Mouse (Mus musculus): ENCODE results near the gene Kcna2. TPM values are rescaled to one million over a fixed set of nuclear protein-coding genes. Genes with fewer than 3 reads are reported as not detected.
A peak's percentile ranks its signal among the peaks of the same experiment; 100 is the strongest.

The Kcna2 gene
- total and polyA plus RNA-seq, 2 experiments from 2014 or later = 1.0 to 11.3 TPM

- peaks cover 10% of the 10 kb centered on the region for H3K4me1 ChIP-seq (ENCODE audit: insufficient read depth)
- 64% methylated on average over 2 of the region's 2 CpGs for WGBS
Measured at GRCm38 (mm10) chr3:107129251-107129650, 28.3 kb downstream of the Kcna2 start.

GRCm38 (mm10) chr3:107130661-107131326 is 29.8 kb downstream of the Kcna2 start:
- 64% methylated on average over 4 of the region's 4 CpGs for WGBS
- no peak for ATAC-seq

More at GRCm38 (mm10) chr3:107129251-107129650, 28.3 kb downstream of the Kcna2 start:
- Histone ChIP-seq H3K4me3 (ENCODE audit: low read depth, low read length) (no peak overlapping the region), H3K4me2 (ENCODE audit: low read depth) (no peak overlapping the region), H3K36me3 (ENCODE audit: insufficient read depth) (no peaks in the 10 kb centered on the region), H3K9ac (no peak overlapping the region), H3K27ac (ENCODE audit: low read depth, low read length) (no peak overlapping the region), H3K27me3 (ENCODE audit: insufficient read depth, low read length) (no peaks in the 10 kb centered on the region), H3K9me3 (ENCODE audit: low read length) (no peaks in the 10 kb centered on the region)
- no peak for DNase-seq
- no peak for TF ChIP-seq CTCF (IDR thresholded peaks at IDR 0.05; ENCODE audit: low read depth)
- no peak for ATAC-seq

GRCm38 (mm10) chr3:107131846-107132245 is 30.9 kb downstream of the Kcna2 start:
- ATAC-seq = no peak
- no peak for DNase-seq
- Histone ChIP-seq H3K9me3 (ENCODE audit: low read length) (no peaks in the 10 kb centered on the region), H3K9ac (no peak overlapping the region), H3K27me3 (ENCODE audit: insufficient read depth, low read length) (no peaks in the 10 kb centered on the region), H3K4me2 (ENCODE audit: low read depth) (no peak overlapping the region), H3K4me1 (ENCODE audit: insufficient read depth) (peaks cover 10% of the 10 kb centered on the region), H3K4me3 (ENCODE audit: low read depth, low read length) (no peak overlapping the region), H3K27ac (ENCODE audit: low read depth, low read length) (no peak overlapping the region), H3K36me3 (ENCODE audit: insufficient read depth) (no peaks in the 10 kb centered on the region)
- 62% methylated on average over 6 of the region's 6 CpGs for WGBS
- no peak for TF ChIP-seq CTCF (IDR thresholded peaks at IDR 0.05; ENCODE audit: low read depth)

More at GRCm38 (mm10) chr3:107130661-107131326, 29.8 kb downstream of the Kcna2 start:
- no peaks in the 10 kb centered on the region for H3K27me3 ChIP-seq (ENCODE audit: insufficient read depth, low read length)
- H3K4me2 ChIP-seq (ENCODE audit: low read depth) = no peak overlapping the region
- no peaks in the 10 kb centered on the region for H3K36me3 ChIP-seq (ENCODE audit: insufficient read depth)
- H3K9ac ChIP-seq = no peak overlapping the region
- no peak for TF ChIP-seq CTCF (IDR thresholded peaks at IDR 0.05; ENCODE audit: low read depth)
- H3K4me1 ChIP-seq (ENCODE audit: insufficient read depth) = peaks cover 10% of the 10 kb centered on the region
- no peak overlapping the region for H3K4me3 ChIP-seq (ENCODE audit: low read depth, low read length)
- no peaks in the 10 kb centered on the region for H3K9me3 ChIP-seq (ENCODE audit: low read length)
- no peak for DNase-seq
- no peak overlapping the region for H3K27ac ChIP-seq (ENCODE audit: low read depth, low read length)

- ATAC-seq (no peak), DNase-seq (no peak)
- Histone ChIP-seq H3K9ac (no peak overlapping the region), H3K4me1 (ENCODE audit: insufficient read depth) (peaks cover 8% of the 10 kb centered on the region; the same call in 1 of the 2 replicates), H3K36me3 (ENCODE audit: insufficient read depth) (no peaks in the 10 kb centered on the region), H3K4me3 (ENCODE audit: low read depth, low read length) (no peak overlapping the region), H3K4me2 (ENCODE audit: low read depth) (no peak overlapping the region), H3K27ac (ENCODE audit: low read depth, low read length) (no peak overlapping the region), H3K27me3 (ENCODE audit: insufficient read depth, low read length) (no peaks in the 10 kb centered on the region), H3K9me3 (ENCODE audit: low read length) (no peaks in the 10 kb centered on the region)
- 49% methylated on average over 6 of the region's 6 CpGs for WGBS
- TF ChIP-seq CTCF (IDR thresholded peaks at IDR 0.05; ENCODE audit: low read depth) = no peak
Measured at GRCm38 (mm10) chr3:107132651-107133050, 31.7 kb downstream of the Kcna2 start.

- no peak overlapping the region for H3K9ac ChIP-seq
- ATAC-seq (no peak), DNase-seq (no peak)
- no peaks in the 10 kb centered on the region for H3K27me3 ChIP-seq (ENCODE audit: insufficient read depth, low read length)
- no peak overlapping the region for H3K4me3 ChIP-seq (ENCODE audit: low read depth, low read length)
- no peaks in the 10 kb centered on the region for H3K36me3 ChIP-seq (ENCODE audit: insufficient read depth)
- TF ChIP-seq CTCF (IDR thresholded peaks at IDR 0.05; ENCODE audit: low read depth) = no peak
- H3K4me2 ChIP-seq (ENCODE audit: low read depth) = no peak overlapping the region
- no peak overlapping the region for H3K27ac ChIP-seq (ENCODE audit: low read depth, low read length)
- no peaks in the 10 kb centered on the region for H3K4me1 ChIP-seq (ENCODE audit: insufficient read depth)
- 86% methylated on average over 3 of the region's 3 CpGs for WGBS
- H3K9me3 ChIP-seq (ENCODE audit: low read length) = no peaks in the 10 kb centered on the region
Measured at GRCm38 (mm10) chr3:107134457-107134856, 33.5 kb downstream of the Kcna2 start.

- 43% methylated on average over 7 of the region's 7 CpGs for WGBS
- Histone ChIP-seq H3K9me3 (ENCODE audit: low read length) (no peaks in the 10 kb centered on the region), H3K9ac (no peak overlapping the region), H3K27me3 (ENCODE audit: insufficient read depth, low read length) (no peaks in the 10 kb centered on the region), H3K4me1 (ENCODE audit: insufficient read depth) (0 out of 2 replicates have a peak, but pooled peaks cover 4% of the 10 kb centered on the region), H3K27ac (ENCODE audit: low read depth, low read length) (no peak overlapping the region), H3K36me3 (ENCODE audit: insufficient read depth) (no peaks in the 10 kb centered on the region), H3K4me3 (ENCODE audit: low read depth, low read length) (no peak overlapping the region), H3K4me2 (ENCODE audit: low read depth) (no peak overlapping the region)
- DNase-seq = no peak
- TF ChIP-seq CTCF (IDR thresholded peaks at IDR 0.05; ENCODE audit: low read depth) = no peak
- ATAC-seq = no peak
Measured at GRCm38 (mm10) chr3:107147126-107147525, 46.2 kb downstream of the Kcna2 start.

- Histone ChIP-seq H3K4me1 (ENCODE audit: insufficient read depth) (0 out of 2 replicates have a peak, but pooled peaks cover 4% of the 10 kb centered on the region), H3K36me3 (ENCODE audit: insufficient read depth) (no peaks in the 10 kb centered on the region), H3K9me3 (ENCODE audit: low read length) (no peaks in the 10 kb centered on the region), H3K27me3 (ENCODE audit: insufficient read depth, low read length) (no peaks in the 10 kb centered on the region), H3K4me2 (ENCODE audit: low read depth) (no peak overlapping the region), H3K9ac (no peak overlapping the region), H3K4me3 (ENCODE audit: low read depth, low read length) (no peak overlapping the region), H3K27ac (ENCODE audit: low read depth, low read length) (no peak overlapping the region)
- peak; percentile 40 for TF ChIP-seq CTCF (IDR thresholded peaks at IDR 0.05; ENCODE audit: low read depth)
- ATAC-seq = no peak
- 86% methylated on average over 3 of the region's 3 CpGs for WGBS
- no peak for DNase-seq
Measured at GRCm38 (mm10) chr3:107149006-107149405, 48.1 kb downstream of the Kcna2 start.

Measured in forebrain, postnatal 0 days (tissue).